Mouse (Mus musculus): ENCODE data around the gene Clcc1. TPM values are rescaled to one million over a fixed set of nuclear protein-coding genes. Genes with fewer than 3 reads are reported as not detected.

Clcc1 gene
- total RNA-seq (2023), result 10 to 100 TPM; 35.9 to 39.2 TPM

DNA sequence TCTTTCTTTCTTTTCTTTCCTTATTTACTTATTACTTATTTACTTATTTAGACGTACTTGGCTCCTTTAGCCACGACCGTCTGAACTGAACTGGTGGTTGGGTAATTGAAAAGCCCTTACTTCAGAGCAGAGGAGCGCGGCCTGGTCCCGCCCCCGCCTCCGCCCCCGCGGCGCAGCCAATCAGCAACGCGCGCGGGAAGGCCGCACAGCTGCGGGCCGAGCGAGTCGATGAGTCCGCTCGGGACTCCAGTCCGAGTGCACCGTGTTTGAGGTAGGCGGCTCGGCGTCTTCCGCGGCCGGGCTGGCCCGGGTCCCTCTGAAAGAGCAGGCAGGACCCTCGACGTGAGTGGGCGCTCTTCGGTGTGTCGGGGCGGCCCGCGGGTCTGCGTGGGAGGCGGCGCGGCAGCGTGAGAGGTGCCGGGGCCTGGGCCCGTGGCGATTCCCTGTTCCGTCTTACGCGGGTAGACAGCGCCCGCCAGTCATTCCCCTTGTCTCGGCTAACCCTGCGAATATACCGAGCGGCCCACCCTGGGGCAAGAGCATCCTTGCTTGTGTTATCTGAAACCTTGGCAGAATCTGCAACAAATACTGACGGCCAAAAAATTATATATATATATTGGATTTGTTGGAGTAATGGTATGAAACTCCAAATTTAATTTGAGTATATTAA lies at the start of gene Clcc1:
TSS of gene Clcc1 (plus strand) at position 204 of the 670 bp plus-strand sequence.

DNA sequence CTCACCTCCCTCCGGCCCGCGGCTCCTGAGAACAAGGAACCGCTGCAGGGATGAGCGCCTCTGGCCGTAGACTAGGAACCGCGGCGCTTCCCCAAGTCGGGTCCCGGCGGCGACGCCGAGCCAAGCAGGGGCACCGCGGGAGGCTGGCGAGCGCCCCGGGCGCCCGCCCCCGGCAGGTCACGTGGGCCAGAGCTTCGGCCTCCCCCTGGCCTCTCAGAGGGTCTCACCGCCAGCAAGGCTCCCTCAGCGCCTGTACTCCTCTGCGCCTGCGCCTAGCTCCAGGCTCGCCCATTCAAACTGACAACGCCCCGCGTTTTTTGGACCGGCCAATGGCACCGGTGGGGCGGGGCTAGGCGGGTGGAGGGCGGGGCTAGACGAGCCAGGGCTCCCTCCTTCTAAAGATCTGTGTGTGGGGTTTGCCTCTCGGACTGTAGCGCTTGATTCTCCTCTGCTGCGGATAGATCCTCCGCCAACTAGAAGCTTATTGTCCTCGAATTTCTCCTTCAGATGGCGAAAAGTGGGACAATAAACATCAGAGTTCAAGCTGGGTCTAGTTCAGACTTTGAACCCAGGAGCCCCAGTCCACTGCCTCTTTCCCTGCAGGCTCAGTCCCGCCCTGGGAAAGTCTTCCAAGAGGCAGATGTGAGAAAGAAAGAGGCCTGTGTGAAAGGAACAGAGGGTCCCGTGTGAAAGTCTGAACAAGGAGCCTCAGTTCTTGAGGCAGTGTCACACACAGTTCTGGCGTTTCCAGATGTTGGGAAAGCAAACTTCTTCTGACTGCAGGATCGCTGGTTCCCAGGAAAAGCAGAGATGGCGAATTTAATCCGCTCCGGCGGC lies 68.5 kb downstream of the Clcc1 start, which contains the start of gene Gpsm2:
TSS of gene Gpsm2 (minus strand) at position 274 of the 837 bp plus-strand sequence.

Other genes starting within 250 kb of the Clcc1 start
- gene Celsr2, start 238.4 kb upstream of the Clcc1 start, total RNA-seq (2023), result 10 to 100 TPM in 1 of 2 experiments, 1 to 10 TPM in 1; 9.2 to 12.4 TPM
- gene Sars, start 208.7 kb upstream of the Clcc1 start, total RNA-seq (2023), result 100 to 1,000 TPM; 158 to 162 TPM
- gene 1700013F07Rik, start 119.8 kb upstream of the Clcc1 start, total RNA-seq (2023), result not detected
- gene 5330417C22Rik, start 117.4 kb upstream of the Clcc1 start, total RNA-seq (2023), result under 1 TPM; 0.15 to 0.18 TPM
- 10 to 100 TPM; 37.6 to 39.8 TPM for gene Tmem167b, start 91.4 kb upstream of the Clcc1 start, total RNA-seq (2023)
- 10 to 100 TPM; 18.4 to 20.1 TPM for gene Taf13, start 82.2 kb upstream of the Clcc1 start, total RNA-seq (2023)
- gene Wdr47, start 62.6 kb upstream of the Clcc1 start, total RNA-seq (2023), result 10 to 100 TPM; 17.8 to 20.6 TPM
- 1 to 10 TPM; 7.5 to 7.8 TPM for gene Gpsm2, start 68.4 kb downstream of the Clcc1 start, total RNA-seq (2023)
- not detected for gene Aknad1, start 85.7 kb downstream of the Clcc1 start, total RNA-seq (2023)
- 10 to 100 TPM; 65.0 to 81.6 TPM for gene Stxbp3, start 186.6 kb downstream of the Clcc1 start, total RNA-seq (2023)
- gene Fndc7, start 236.1 kb downstream of the Clcc1 start, total RNA-seq (2023), result not detected